Mouse (Mus musculus) liver, adult 2 months (tissue): ENCODE measurements around the gene Fbxl5. TPM values are rescaled to one million over a fixed set of nuclear protein-coding genes. Genes with fewer than 3 reads are reported as not detected.
A peak's percentile ranks its signal among the peaks of the same experiment; 100 is the strongest.

Experiments used
- DNase-seq: peaks from one replicate; pipeline ENCODE4 v3.0.0-alpha.2; 2011; ENCODE audit warnings: low read depth, low spot score; ENCODE audit errors: extremely low read depth
- H3K27ac ChIP-seq: fragments of 200-500 bp; replicated peaks from 2 replicates; pipeline ENCODE4 v1.5.1; 2012; ENCODE audit warnings: low read depth, mild to moderate bottlenecking, control low read depth, inconsistent platforms, low read length; ENCODE audit not compliant: insufficient read depth
- H3K27me3 ChIP-seq: fragments of 200-500 bp; 2 replicates; pipeline ENCODE4 v1.6.1; 2012; ENCODE audit warnings: mild to moderate bottlenecking, moderate library complexity, low read length, inconsistent platforms; ENCODE audit not compliant: control insufficient read depth, insufficient read depth
- H3K36me3 ChIP-seq: fragments of 200-500 bp; 2 replicates; pipeline ENCODE4 v1.6.1; 2012; ENCODE audit warnings: low read length, inconsistent platforms; ENCODE audit not compliant: control insufficient read depth, insufficient read depth
- H3K4me1 ChIP-seq: fragments of 200-500 bp; 2 replicates; pipeline ENCODE4 v1.6.1; 2011; ENCODE audit warnings: low read length; ENCODE audit not compliant: control insufficient read depth, insufficient read depth
- H3K4me3 ChIP-seq: fragments of 200-500 bp; 2 replicates; pipeline ENCODE4 v1.5.1; 2011; ENCODE audit warnings: low read depth, mild to moderate bottlenecking, control low read depth, low read length, moderate library complexity; ENCODE audit not compliant: insufficient read depth
- H3K79me2 ChIP-seq: fragments of 200-500 bp; 2 replicates; pipeline ENCODE4 v1.6.1; 2012; ENCODE audit warnings: inconsistent platforms, mild to moderate bottlenecking, low read length, moderate library complexity; ENCODE audit not compliant: control insufficient read depth, insufficient read depth
- H3K9ac ChIP-seq: fragments of 200-500 bp; 2 replicates; pipeline ENCODE4 v1.6.1; 2012; ENCODE audit warnings: low read depth, mild to moderate bottlenecking, control low read depth, inconsistent platforms, low read length
- CTCF ChIP-seq: fragments of 200-500 bp; IDR thresholded peaks from 2 replicates; pipeline ENCODE4 v1.5.1; 2011; ENCODE audit warnings: low read depth, low read length, control low read depth
- POLR2A ChIP-seq: fragments of 200-500 bp; IDR thresholded peaks from 2 replicates; pipeline ENCODE4 v1.6.1; 2011; ENCODE audit warnings: low read length, control low read depth; ENCODE audit not compliant: insufficient read depth; ENCODE audit errors: extremely low read depth
- WGBS: fragments of 180-500 bp; shearing (Covaris S2); methylation state at CpG from one replicate; pipeline ENCODE4 v1.1.7; 2018; 5-methylcytosine and 5-hydroxymethylcytosine counted together
- polyA plus RNA-seq: library from polyadenylated mRNA; depleted of rRNA; stranded (reverse); fragments of >200 nt; gene quantifications from 2 replicates; pipeline ENCODE4 v1.2.3, GENCODE M21; 2012
- total RNA-seq: library from RNA; depleted of rRNA; stranded (reverse); fragments of >200 nt; gene quantifications from 2 replicates; pipeline ENCODE4 v1.2.3, GENCODE M21; 2014

The Fbxl5 gene
- total and polyA plus RNA-seq, 2 experiments = 17.4 to 41.8 TPM

DNA sequence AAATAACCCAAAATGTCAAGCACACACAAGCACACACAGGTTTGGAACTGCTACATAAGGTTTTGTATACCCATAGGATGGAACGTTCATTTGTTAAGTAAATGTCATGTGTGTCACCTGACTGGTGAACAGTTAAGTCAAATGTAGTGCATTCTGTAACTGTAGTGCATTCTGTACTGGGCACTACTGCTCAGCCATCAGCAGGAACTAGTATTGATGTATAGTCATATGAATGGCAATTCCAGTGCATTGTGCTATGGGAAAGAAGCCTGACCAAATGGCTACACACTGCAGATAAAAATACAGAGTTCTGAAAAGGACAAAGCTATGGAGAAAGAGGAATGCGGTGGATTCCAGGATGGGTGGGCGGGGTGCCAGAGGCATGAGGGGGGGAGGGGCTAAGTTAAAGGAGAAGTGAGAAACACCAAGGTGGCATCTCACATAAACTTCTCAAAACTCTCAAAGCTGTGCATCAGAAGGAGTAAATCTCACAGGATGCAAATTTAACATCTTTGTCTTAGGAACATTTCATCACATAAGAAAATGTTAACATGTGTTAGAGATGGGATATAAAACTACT lies 21.2 kb upstream of the Fbxl5 start:
- Histone ChIP-seq H3K9ac (no peak overlapping the region), H3K27ac (no peak overlapping the region), H3K4me1 (no peaks in the 10 kb centered on the region; the same call in none of the 2 replicates), H3K36me3 (no peaks in the 10 kb centered on the region), H3K27me3 (no peaks in the 10 kb centered on the region), H3K4me3 (no peak overlapping the region), H3K79me2 (no peaks in the 10 kb centered on the region)
- no peak for TF ChIP-seq POLR2A
- TF ChIP-seq CTCF = no peak
- no peak for DNase-seq
- 58% methylated on average over 3 of the region's 3 CpGs for WGBS

DNA sequence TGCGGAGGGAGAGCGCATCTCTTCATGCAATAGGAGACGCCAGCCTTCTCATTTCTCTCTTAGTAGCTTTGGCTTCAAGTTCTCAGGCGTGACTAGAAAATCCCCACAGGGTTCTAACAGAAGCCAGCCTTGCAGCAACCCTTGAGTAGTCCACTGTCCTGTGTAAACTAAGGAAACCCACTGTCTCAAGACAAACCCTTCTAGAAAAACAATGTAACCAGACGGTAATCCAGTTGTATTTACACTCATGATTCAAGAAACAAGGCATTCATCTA lies 20.5 kb upstream of the Fbxl5 start:
- WGBS = 72% methylated on average over 5 of the region's 5 CpGs
- Histone ChIP-seq H3K27me3 (no peaks in the 10 kb centered on the region), H3K4me1 (no peaks in the 10 kb centered on the region; the same call in none of the 2 replicates), H3K4me3 (peak overlapping the region; percentile 62), H3K79me2 (no peaks in the 10 kb centered on the region), H3K36me3 (no peaks in the 10 kb centered on the region), H3K9ac (peak overlapping the region; percentile 46), H3K27ac (0 out of 2 replicates have a peak overlapping the region, but pooled peaks have one; percentile 38)
- no peak for DNase-seq
- TF ChIP-seq POLR2A = no peak

DNA sequence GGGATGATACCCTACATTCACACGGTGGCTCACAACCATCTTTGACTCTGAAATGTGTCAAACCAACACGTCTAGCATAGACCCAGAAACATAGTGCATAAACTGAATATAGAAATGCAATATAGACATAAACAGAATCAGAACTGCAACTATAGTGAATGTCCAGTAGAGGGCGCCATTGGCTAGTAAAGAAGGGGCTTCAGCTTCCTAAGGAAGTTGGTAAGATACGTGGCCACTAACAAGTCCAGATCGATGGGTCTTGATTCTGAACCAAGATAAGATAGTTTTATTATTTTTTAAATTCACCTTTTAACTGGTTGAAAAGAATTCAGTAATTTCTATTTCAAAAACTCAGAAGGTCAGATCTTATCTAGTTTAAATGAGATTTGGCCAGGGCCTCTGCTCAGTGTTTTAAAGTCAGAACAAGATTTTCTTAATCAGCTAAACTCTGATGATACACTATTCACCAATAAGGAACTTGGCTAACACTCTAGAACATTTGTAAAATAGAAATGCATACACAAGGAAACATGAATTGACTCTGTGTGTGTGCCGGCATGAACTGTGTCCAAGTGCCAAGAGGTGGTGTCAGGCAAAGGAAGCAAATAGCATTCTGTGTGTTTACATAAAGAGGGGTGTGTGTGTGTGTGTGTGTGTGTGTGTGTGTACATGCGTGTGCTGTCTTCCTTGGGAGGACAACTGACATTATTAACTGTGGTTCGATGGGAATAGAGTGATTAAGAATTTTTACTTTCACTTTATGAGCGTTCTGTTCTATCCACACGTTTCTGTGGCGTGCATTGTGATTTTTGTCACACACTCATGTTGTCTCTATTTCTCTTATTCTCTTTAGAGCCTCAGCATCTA lies 19.9 kb upstream of the Fbxl5 start:
- WGBS = 10% methylated on average over 11 of the region's 11 CpGs
- TF ChIP-seq CTCF = 0 out of 2 replicates have a peak, but pooled peaks have one; percentile 28
- TF ChIP-seq POLR2A = no peak
- H3K4me3 ChIP-seq = peak overlapping the region; percentile 62
- peak overlapping the region; percentile 79 for H3K9ac ChIP-seq
- H3K4me1 ChIP-seq = no peaks in the 10 kb centered on the region; the same call in none of the 2 replicates
- H3K79me2 ChIP-seq = no peaks in the 10 kb centered on the region
- no peaks in the 10 kb centered on the region for H3K36me3 ChIP-seq
- H3K27ac ChIP-seq = 0 out of 2 replicates have a peak overlapping the region, but pooled peaks have one; percentile 38
- H3K27me3 ChIP-seq = no peaks in the 10 kb centered on the region
- DNase-seq = peak; percentile 65

DNA sequence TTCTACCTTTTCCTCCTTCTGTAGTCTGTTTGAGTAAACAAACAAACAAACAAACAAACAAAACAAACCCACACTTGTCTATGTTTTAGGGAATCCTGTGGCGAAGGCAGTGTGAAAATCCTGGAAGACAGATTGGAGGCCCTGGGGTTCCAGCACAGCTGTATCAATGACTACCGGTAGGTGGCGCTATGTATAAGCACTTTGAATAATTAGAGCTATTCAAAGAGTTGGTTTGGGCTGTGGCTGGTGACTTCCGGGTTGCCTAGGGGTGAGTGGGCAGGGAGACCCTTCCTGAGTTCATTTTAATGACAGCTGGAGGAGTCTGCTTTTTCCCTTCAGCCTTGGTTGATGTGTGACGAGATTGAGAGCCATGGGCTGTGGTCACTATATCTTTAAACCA lies 15.9 kb upstream of the Fbxl5 start:
- 59% methylated on average over 5 of the region's 5 CpGs for WGBS
- no peaks in the 10 kb centered on the region for H3K36me3 ChIP-seq
- DNase-seq = peak; percentile 25
- no peaks in the 10 kb centered on the region for H3K79me2 ChIP-seq
- H3K9ac ChIP-seq = no peak overlapping the region
- H3K27ac ChIP-seq = no peak overlapping the region
- no peak overlapping the region for H3K4me3 ChIP-seq
- H3K4me1 ChIP-seq = no peaks in the 10 kb centered on the region; the same call in 1 of the 2 replicates
- TF ChIP-seq POLR2A (no peak), CTCF (peak; percentile 52)
- H3K27me3 ChIP-seq = no peaks in the 10 kb centered on the region

DNA sequence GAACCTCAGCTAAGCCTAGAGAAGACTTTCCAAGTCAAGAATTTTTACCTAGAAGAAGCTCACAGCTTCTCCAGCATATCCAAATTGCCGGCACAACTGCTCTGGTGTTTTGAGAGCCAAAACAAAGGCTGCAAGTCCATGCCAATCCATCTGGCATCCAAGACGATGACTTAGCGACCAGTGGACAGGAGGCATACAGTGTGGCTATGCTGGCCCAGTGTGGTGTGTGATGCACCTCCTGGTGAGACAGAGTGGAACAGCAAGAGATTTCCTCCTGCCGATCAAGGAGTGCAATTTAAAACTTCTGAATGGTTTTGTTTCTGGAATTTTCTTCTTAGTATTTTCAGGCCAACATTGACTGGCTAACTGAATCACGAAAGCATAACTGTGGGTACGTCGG lies 15.2 kb upstream of the Fbxl5 start:
- Histone ChIP-seq H3K4me1 (no peaks in the 10 kb centered on the region; the same call in 1 of the 2 replicates), H3K4me3 (no peak overlapping the region), H3K79me2 (no peaks in the 10 kb centered on the region), H3K36me3 (no peaks in the 10 kb centered on the region), H3K27me3 (no peaks in the 10 kb centered on the region), H3K27ac (no peak overlapping the region), H3K9ac (no peak overlapping the region)
- WGBS = 91% methylated on average over 7 of the region's 7 CpGs
- no peak for DNase-seq
- peak; percentile 34; the same call in 1 of the 2 replicates for TF ChIP-seq CTCF
- TF ChIP-seq POLR2A = no peak

DNA sequence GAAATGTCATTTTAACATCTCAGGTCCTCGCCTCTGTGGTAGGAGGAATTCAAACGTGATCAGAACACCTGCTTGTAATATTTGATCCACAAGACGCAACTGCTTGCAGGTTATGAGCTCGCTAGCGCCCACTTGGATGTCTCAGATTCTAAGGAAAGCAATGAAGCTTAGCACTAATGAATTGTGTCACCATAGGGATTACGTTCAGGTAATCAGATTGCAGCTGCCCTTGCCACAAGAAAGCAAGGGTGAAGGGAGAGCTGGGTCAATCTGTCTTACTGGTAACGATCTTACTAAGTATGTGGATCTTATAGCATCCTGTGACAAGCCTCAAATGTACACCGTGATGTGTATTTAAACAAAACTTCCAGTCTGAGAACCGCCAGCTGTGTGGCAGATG lies 5.9 kb upstream of the Fbxl5 start:
- H3K27ac ChIP-seq = no peak overlapping the region
- no peaks in the 10 kb centered on the region for H3K27me3 ChIP-seq
- WGBS = 88% methylated on average over 9 of the region's 9 CpGs
- no peaks in the 10 kb centered on the region for H3K36me3 ChIP-seq
- DNase-seq = no peak
- no peaks in the 10 kb centered on the region for H3K79me2 ChIP-seq
- no peak overlapping the region for H3K4me3 ChIP-seq
- no peak overlapping the region for H3K9ac ChIP-seq
- TF ChIP-seq CTCF (no peak), POLR2A (no peak)
- no peaks in the 10 kb centered on the region for H3K4me1 ChIP-seq
